Mouse (Mus musculus) heart, postnatal 25 days (tissue): ENCODE results near the gene Cryzl2. TPM values are rescaled to one million over a fixed set of nuclear protein-coding genes. Genes with fewer than 3 reads are reported as not detected.

Source experiments
- DNase-seq: peaks from one replicate; pipeline ENCODE4 v3.0.0; 2022; ENCODE audit warnings: low spot score
- intact Hi-C: fragments of 180-260 bp; cut with DNase I; formaldehyde crosslinking; loops from one replicate; pipeline ENCODE4 v1.15.1; 2025
- total RNA-seq, 2 experiments: library from RNA; stranded (reverse); gene quantifications; 2 replicates each; pipeline ENCODE4 v1.2.3; 2021

Cryzl2 gene
- 10 to 100 TPM in 1 of 2 experiments, 1 to 10 TPM in 1; 8.4 to 10.3 TPM for total RNA-seq

DNA sequence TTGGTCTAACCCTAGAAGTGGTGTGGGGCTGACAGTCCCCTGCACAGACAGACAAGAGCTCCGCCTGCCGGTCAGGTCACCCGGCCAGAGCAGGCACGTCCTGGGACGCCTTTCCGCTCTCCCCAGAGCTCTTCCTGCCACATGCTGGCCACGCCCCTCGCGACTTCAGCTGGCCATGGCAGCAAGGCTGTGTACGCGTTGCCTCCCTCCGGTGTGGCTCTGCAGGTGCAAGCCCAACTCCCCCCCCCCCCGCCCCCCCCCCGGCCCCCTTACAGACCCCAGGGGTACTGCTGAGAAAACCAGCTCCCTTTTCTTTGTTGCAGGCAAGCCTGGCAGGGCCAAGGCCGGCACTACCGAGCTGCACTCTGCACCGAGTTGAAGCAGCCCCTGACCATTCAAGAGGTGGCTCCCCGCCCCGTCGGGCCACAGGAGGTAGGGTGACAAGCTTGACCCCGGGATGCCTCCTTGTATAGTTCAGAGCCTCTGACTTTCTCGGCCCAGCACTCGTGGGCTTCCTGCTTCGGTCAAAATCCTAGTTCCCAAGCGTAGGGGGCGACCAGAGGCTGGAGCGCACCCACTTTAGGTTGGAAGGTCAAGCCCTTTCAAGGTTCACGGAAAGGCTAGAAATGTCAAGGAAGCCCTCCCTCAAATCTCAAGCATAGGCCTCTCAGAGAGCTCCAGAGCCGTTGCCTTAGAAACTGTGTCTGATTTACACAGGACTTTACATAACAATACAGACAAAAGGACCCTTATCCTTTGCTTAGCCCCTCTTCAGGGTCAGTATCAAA, at the start of gene Cryzl2:
TSS of gene Cryzl2 (plus strand) at position 157 of the 788 bp plus-strand sequence.
- peak; percentile 71 for DNase-seq
- intact Hi-C loops: loop anchor here (5.0 kb wide), 3 partner anchors 79 to 371 kb away; no protein-coding TSS in a partner anchor

DNA sequence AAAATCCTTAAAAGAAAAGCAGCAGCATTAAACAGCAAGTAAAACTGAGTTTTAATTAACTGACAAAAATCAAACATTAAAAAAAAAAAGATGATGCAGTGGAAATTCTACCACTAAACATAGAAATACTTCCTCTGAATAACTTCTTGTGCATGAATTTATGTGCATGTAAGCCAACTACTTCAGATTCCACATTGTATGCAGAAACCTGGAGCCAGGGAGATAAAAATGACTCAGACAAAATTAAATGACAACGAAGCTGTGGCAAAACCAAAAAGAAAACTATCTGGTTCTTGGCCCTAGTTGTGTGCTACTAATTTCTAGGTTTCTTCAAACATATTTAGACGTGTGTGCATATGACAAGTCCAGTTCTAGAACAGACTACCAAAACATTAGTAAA, 48.7 kb upstream of the Cryzl2 start:
- no peak for DNase-seq
- intact Hi-C loops: loop anchor here (5.0 kb wide), 1 partner anchor 107 kb away; no protein-coding TSS in a partner anchor

DNA sequence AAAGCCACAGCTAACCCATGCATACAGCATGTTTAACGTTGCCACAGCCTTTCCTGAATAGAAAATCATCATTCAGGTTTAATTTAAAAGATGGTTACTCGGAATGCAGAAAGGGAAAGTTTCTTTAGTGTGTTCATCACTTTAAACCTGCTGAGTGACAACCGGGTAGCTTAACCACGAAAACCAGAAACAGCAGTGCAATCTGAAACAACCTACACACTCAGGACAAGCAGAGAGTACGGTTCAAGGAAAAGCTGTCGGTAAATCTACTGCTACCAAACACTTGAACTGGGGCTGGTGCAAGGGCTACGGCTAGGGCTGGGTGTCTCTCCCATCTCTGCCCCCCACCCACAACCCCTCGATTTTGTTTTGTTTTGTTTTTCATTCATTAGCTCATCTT, 47.4 kb upstream of the Cryzl2 start:
- DNase-seq: no peak
- intact Hi-C loops: loop anchor here (5.0 kb wide), 1 partner anchor 109 kb away; no protein-coding TSS in a partner anchor

DNA sequence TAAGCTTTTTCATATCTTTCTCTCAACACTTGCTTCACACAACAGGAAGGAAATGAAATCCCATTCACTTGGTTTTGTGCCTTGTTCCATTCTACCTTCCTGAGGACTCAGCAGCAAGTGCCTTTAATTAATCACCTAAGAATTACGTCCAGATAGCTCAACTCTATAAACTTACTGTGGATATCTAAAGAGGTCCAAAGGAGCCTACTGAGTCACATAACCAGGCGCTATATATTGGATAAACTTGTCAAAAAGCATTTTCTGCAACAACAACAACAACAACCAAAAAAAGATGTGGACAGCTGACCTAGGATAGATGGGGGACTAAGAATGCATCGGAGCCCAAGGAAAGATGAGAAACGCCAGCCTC, 47.1 kb upstream of the Cryzl2 start:
- DNase-seq: no peak
- intact Hi-C loops: loop anchor here (5.0 kb wide), 1 partner anchor 109 kb away; no protein-coding TSS in a partner anchor

GRCm38 (mm10) chr1:157411711-157412380, 46.5 kb upstream of the Cryzl2 start:
- DNase-seq: peak; percentile 65
- intact Hi-C loops: loop anchor here (2.0 to 5.0 kb wide), 2 partner anchors 37 to 110 kb away; no protein-coding TSS in a partner anchor

GRCm38 (mm10) chr1:157412454-157413369, 45.7 kb upstream of the Cryzl2 start, which contains the start of gene Rasal2:
Gene Rasal2, minus strand, starts transcription at chr1:157412595.
- intact Hi-C loops: loop anchor here (2.0 to 5.0 kb wide), 2 partner anchors 36 to 110 kb away; no protein-coding TSS in a partner anchor
- DNase-seq: peak; percentile 92

DNA sequence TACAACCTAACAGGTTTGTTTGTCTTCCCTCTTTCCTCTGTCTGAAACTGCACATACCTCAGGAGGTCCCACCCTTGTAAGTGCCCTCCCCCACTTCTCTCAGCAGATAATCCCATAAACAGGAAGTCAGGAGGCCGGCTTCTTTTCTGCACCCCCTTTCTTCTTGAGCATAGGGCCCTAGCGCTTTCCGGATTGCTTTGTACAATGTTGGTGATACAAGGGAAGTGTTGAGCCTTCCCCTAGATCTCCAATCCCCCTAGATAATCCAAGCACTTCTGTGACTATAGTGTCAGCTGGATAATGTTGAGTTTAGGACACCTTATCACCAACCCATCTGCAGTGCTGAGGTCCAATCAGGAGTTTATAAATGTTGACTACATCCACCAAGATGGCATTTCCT, 42.6 kb upstream of the Cryzl2 start:
- intact Hi-C loops: no loop called here
- DNase-seq: no peak

DNA sequence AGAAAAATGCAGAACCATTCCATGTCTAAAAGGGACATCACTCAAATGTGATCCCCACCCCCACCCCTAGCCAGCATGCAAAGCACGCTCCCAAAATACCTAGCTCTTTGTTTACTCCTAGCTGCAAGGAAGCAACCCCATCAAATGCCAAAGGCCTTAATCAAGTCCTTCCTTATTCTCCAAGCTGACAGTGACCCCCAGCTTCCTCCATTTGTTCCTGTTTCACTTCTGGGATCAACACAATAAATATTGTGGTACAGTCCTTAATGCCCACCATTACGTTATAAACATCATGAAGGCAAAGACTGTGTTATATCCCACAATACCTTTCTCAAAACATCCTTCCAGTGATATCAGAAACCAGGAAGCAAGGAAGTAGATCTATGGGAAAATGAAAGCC, 41.7 kb upstream of the Cryzl2 start:
- intact Hi-C loops: no loop called here
- DNase-seq: no peak

DNA sequence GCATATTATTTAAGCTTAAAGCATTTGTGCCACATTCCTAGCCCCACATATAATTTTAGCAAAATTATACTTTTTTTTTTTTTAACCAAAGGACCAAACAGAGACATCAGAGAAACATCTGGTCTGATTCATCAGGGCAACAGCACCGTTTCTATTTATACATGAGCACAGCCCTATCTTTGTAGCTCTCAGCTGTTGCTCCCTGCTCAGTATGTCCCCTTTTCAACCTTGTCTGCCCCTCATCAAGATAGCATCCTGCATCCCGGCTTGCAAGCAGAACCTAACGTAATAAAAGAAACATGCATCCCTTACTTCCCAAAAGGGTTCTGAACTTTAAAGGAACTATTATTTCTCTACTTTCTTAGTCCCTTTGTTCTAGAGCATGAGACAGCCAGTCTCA, 41.0 kb upstream of the Cryzl2 start:
- DNase-seq: no peak
- intact Hi-C loops: no loop called here

DNA sequence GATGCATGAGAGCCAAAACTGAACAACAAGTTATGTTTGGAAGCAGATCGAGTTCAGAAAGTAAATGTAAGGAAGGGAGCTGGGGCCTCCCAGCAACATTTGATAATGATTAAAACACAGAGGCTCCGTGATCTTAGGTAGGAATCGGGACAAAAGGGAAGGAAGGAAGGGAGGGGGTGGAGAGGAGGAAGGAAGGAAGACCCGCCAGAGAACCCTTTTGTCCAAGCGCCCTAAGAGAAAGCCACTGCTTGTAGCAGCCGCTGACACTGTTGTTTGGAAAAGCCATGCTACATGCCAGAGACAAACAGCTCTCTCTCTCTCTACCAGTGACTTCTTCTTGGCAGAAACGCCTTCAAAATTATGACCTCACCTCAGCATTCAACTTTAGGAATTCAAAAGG, 40.5 kb upstream of the Cryzl2 start:
- intact Hi-C loops: loop anchor here (2.0 kb wide), 1 partner anchor 25 kb away; no protein-coding TSS in a partner anchor
- peak; percentile 25 for DNase-seq

DNA sequence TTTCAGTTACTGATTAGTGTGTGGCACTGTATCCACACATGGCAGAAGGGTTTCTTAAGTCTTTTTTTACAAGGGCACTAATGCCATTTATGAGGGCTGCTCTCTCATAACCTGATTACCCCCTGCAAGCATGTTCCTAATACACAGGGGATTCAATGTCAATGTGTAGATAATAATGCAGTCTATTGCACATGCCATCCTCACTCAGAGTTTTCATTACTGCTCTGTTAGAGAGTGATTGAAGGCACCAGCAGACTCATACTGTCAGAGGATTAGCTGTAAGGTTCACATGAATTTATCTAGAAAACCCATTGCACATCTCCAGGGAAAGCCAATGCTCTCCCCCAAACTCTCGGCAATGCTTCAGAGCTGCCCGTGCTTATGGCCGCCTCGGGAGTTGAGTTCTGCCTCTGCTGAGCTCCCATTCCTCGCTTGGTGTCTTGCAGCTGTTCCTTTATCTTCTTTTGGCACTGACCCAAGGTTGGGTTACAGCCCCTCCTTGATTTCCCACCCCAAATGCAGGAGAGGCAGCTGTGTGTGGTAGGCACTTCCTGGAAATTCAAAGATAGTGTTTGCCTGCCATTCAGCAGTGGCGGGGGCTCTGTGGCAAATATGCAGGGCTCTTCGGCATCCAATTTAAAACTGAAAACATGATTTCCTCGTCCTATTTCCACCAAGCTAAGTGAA, 32.5 kb upstream of the Cryzl2 start:
- DNase-seq: no peak
- intact Hi-C loops: no loop called here

- intact Hi-C loops: no loop called here
- DNase-seq: no peak
Measured at GRCm38 (mm10) chr1:157426933-157427332, 31.4 kb upstream of the Cryzl2 start.

- DNase-seq: no peak
- intact Hi-C loops: no loop called here
Measured at GRCm38 (mm10) chr1:157427604-157428003, 30.8 kb upstream of the Cryzl2 start.

- intact Hi-C loops: no loop called here
- DNase-seq: no peak
Measured at GRCm38 (mm10) chr1:157428366-157428765, 30.0 kb upstream of the Cryzl2 start.

- intact Hi-C loops: no loop called here
- DNase-seq: no peak
Measured at GRCm38 (mm10) chr1:157433316-157433715, 25.1 kb upstream of the Cryzl2 start.

- no peak for DNase-seq
- intact Hi-C loops: no loop called here
Measured at GRCm38 (mm10) chr1:157434404-157434803, 24.0 kb upstream of the Cryzl2 start.

GRCm38 (mm10) chr1:157435926-157436325, 22.5 kb upstream of the Cryzl2 start:
- intact Hi-C loops: no loop called here

DNA sequence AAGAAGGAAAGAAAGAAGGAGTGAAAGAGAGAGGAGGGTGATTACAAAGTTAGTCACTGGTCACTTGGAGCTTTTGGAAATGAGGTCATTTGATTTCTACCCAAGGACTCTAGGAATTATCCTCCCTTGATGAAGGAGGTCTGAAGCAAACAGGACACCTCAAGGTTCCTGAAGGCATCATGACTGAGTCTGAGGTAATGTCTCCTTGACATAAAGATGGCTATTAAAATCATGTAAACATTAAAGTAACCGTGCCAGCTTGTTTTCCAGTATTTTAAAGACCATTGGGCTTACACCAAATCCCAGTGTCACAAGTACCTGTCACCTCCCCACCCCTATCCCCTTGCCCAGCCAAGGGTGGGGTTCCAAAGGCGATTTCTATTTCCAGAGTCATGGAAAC, 20.1 kb upstream of the Cryzl2 start:
- no peak for DNase-seq
- intact Hi-C loops: no loop called here

More at GRCm38 (mm10) chr1:157435926-157436325, 22.5 kb upstream of the Cryzl2 start:
- no peak for DNase-seq

- DNase-seq: no peak
- intact Hi-C loops: no loop called here
Measured at GRCm38 (mm10) chr1:157439101-157439500, 19.3 kb upstream of the Cryzl2 start.
